Mouse (Mus musculus) heart, embryonic 13.5 days (tissue): ENCODE data around the gene Eif3f. TPM values are rescaled to one million over a fixed set of nuclear protein-coding genes. Genes with fewer than 3 reads are reported as not detected.

Source experiments
- ATAC-seq: fragments of 200-750 bp; cut with Nextera tagmentation; 2 replicates; pipeline ENCODE4 v1.8.0; 2017; ENCODE audit warnings: moderate TSS enrichment; ENCODE audit not compliant: insufficient number of reproducible peaks, low FRiP score, low TSS enrichment; ENCODE audit errors: extremely low read depth
- H3K27ac ChIP-seq: fragments of 300-500 bp; sonication (generic); replicated peaks from 2 replicates; pipeline ENCODE4 v1.5.1; 2015; ENCODE audit warnings: moderate library complexity, mild to moderate bottlenecking, inconsistent platforms
- H3K27me3 ChIP-seq: fragments of 300-500 bp; sonication (generic); replicated peaks from 2 replicates; pipeline ENCODE4 v1.6.1; 2015; ENCODE audit warnings: mild to moderate bottlenecking, inconsistent platforms
- H3K36me3 ChIP-seq: fragments of 300-500 bp; sonication (generic); 2 replicates; pipeline ENCODE4 v1.6.1; 2015; ENCODE audit warnings: mild to moderate bottlenecking, inconsistent platforms
- H3K4me1 ChIP-seq: fragments of 300-500 bp; sonication (generic); 2 replicates; pipeline ENCODE4 v1.6.1; 2015; ENCODE audit warnings: inconsistent platforms
- H3K4me2 ChIP-seq: fragments of 300-500 bp; sonication (generic); 2 replicates; pipeline ENCODE4 v1.6.1; 2015; ENCODE audit warnings: inconsistent platforms, mild to moderate bottlenecking, moderate library complexity
- H3K4me3 ChIP-seq: fragments of 300-500 bp; sonication (generic); 2 replicates; pipeline ENCODE4 v1.5.1; 2015; ENCODE audit warnings: moderate library complexity, mild to moderate bottlenecking, inconsistent platforms
- H3K9ac ChIP-seq: fragments of 300-500 bp; sonication (generic); 2 replicates; pipeline ENCODE4 v1.6.1; 2015; ENCODE audit warnings: inconsistent platforms, mild to moderate bottlenecking, moderate library complexity
- H3K9me3 ChIP-seq: fragments of 300-500 bp; sonication (generic); 2 replicates; pipeline ENCODE4 v1.6.1; 2016; ENCODE audit warnings: inconsistent platforms
- WGBS: fragments of 180-500 bp; shearing (Covaris S2); methylation state at CpG from one replicate; pipeline ENCODE4 v1.1.7; 2015; ENCODE audit warnings: mixed read lengths; 5-methylcytosine and 5-hydroxymethylcytosine counted together
- polyA plus RNA-seq: library from polyadenylated mRNA; unstranded; fragments of >200 nt; fragmentation: Nextera tagmentation; extraction: Ambion mirVana; gene quantifications from 2 replicates; pipeline ENCODE4 v1.2.1, GENCODE M21; 2015

Gene Eif3f
- 54.0 and 55.4 TPM in 2 replicates for polyA plus RNA-seq

GRCm38 (mm10) chr7:108933794-108934731 is at the start of gene Eif3f:
TSS of gene Eif3f (plus strand) at chr7:108934417.
- H3K9ac ChIP-seq: peak within 1 kb of the TSS; percentile 98
- no peaks in the 10 kb centered on the region for H3K27me3 ChIP-seq
- H3K9me3 ChIP-seq: no peaks in the 10 kb centered on the region
- ATAC-seq: peak; percentile 92
- H3K36me3 ChIP-seq: peaks cover 30% of the 10 kb centered on the region
- H3K4me1 ChIP-seq: peaks cover 19% of the 10 kb centered on the region
- WGBS: 2% methylated on average over 50 of the region's 50 CpGs
- H3K4me2 ChIP-seq: peak within 1 kb of the TSS; percentile 93
- H3K27ac ChIP-seq: peak within 1 kb of the TSS; percentile 80
- peak within 1 kb of the TSS; percentile 97 for H3K4me3 ChIP-seq

GRCm38 (mm10) chr7:108884906-108885305 is 49.3 kb upstream of the Eif3f start, which contains the start of gene Olfr518:
TSS of gene Olfr518 (minus strand) at chr7:108885006.
- no peak within 1 kb of the TSS for H3K9ac ChIP-seq
- H3K4me1 ChIP-seq: no peaks in the 10 kb centered on the region
- no peaks in the 10 kb centered on the region for H3K27me3 ChIP-seq
- ATAC-seq: no peak
- no peak within 1 kb of the TSS for H3K27ac ChIP-seq
- no peaks in the 10 kb centered on the region for H3K36me3 ChIP-seq
- H3K4me2 ChIP-seq: no peak within 1 kb of the TSS
- H3K9me3 ChIP-seq: no peaks in the 10 kb centered on the region
- 70% methylated on average over 4 of the region's 4 CpGs for WGBS
- H3K4me3 ChIP-seq: no peak within 1 kb of the TSS

GRCm38 (mm10) chr7:108894320-108894719 is 39.9 kb upstream of the Eif3f start, which contains the start of gene Olfr519:
TSS of gene Olfr519 (minus strand) at chr7:108894420.
- no peak for ATAC-seq
- no peak within 1 kb of the TSS for H3K4me2 ChIP-seq
- WGBS: 68% methylated on average over 5 of the region's 5 CpGs

GRCm38 (mm10) chr7:108903969-108904368 is 30.2 kb upstream of the Eif3f start:
- H3K4me3 ChIP-seq: no peak overlapping the region
- no peak overlapping the region for H3K4me2 ChIP-seq
- H3K36me3 ChIP-seq: no peaks in the 10 kb centered on the region
- no peaks in the 10 kb centered on the region for H3K27me3 ChIP-seq
- no peaks in the 10 kb centered on the region for H3K9me3 ChIP-seq
- 64% methylated on average over 2 of the region's 2 CpGs for WGBS
- no peak for ATAC-seq
- no peak overlapping the region for H3K9ac ChIP-seq
- H3K27ac ChIP-seq: no peak overlapping the region
- H3K4me1 ChIP-seq: no peaks in the 10 kb centered on the region

More at GRCm38 (mm10) chr7:108894320-108894719, 39.9 kb upstream of the Eif3f start, which contains the start of gene Olfr519:
- Histone ChIP-seq H3K4me1 (no peaks in the 10 kb centered on the region), H3K27ac (no peak within 1 kb of the TSS), H3K36me3 (no peaks in the 10 kb centered on the region), H3K9me3 (no peaks in the 10 kb centered on the region), H3K9ac (no peak within 1 kb of the TSS), H3K27me3 (no peaks in the 10 kb centered on the region), H3K4me3 (no peak within 1 kb of the TSS)

GRCm38 (mm10) chr7:108927043-108927442 is 7.2 kb upstream of the Eif3f start:
- 60% methylated on average over 4 of the region's 4 CpGs for WGBS
- Histone ChIP-seq H3K36me3 (peaks cover 9% of the 10 kb centered on the region; the same call in 1 of the 2 replicates), H3K4me2 (no peak overlapping the region), H3K9me3 (no peaks in the 10 kb centered on the region), H3K4me3 (no peak overlapping the region), H3K9ac (no peak overlapping the region), H3K27me3 (no peaks in the 10 kb centered on the region), H3K4me1 (peaks cover 7% of the 10 kb centered on the region; the same call in 1 of the 2 replicates), H3K27ac (no peak overlapping the region)
- no peak for ATAC-seq

- no peak overlapping the region for H3K27ac ChIP-seq
- no peaks in the 10 kb centered on the region for H3K27me3 ChIP-seq
- peaks cover 7% of the 10 kb centered on the region; the same call in 1 of the 2 replicates for H3K4me1 ChIP-seq
- H3K9ac ChIP-seq: no peak overlapping the region; the same call in 1 of the 2 replicates
- peaks cover 9% of the 10 kb centered on the region; the same call in 1 of the 2 replicates for H3K36me3 ChIP-seq
- ATAC-seq: no peak
- 61% methylated on average over 11 of the region's 11 CpGs for WGBS
- peak overlapping the region; percentile 60 for H3K4me2 ChIP-seq
- peak overlapping the region; percentile 44; the same call in 1 of the 2 replicates for H3K4me3 ChIP-seq
- no peaks in the 10 kb centered on the region for H3K9me3 ChIP-seq
These were observed 5.7 kb upstream of the Eif3f start for GRCm38 (mm10) chr7:108928280-108929188.

- no peak for ATAC-seq
- H3K4me2 ChIP-seq: peak within 1 kb of the TSS; percentile 60
- H3K4me3 ChIP-seq: peak within 1 kb of the TSS; percentile 44
- peaks cover 8% of the 10 kb centered on the region; the same call in 1 of the 2 replicates for H3K36me3 ChIP-seq
- H3K9me3 ChIP-seq: no peaks in the 10 kb centered on the region
- 39% methylated on average over 6 of the region's 6 CpGs for WGBS
- peak within 1 kb of the TSS; percentile 71 for H3K9ac ChIP-seq
- peak within 1 kb of the TSS; percentile 79 for H3K27ac ChIP-seq
- H3K4me1 ChIP-seq: peaks cover 8% of the 10 kb centered on the region
- no peaks in the 10 kb centered on the region for H3K27me3 ChIP-seq
These were observed 4.4 kb upstream of the Eif3f start, which contains the start of gene Nlrp10 for GRCm38 (mm10) chr7:108929726-108930393. TSS of gene Nlrp10 (minus strand) at chr7:108930178.

- Histone ChIP-seq H3K36me3 (peaks cover 38% of the 10 kb centered on the region), H3K27me3 (no peaks in the 10 kb centered on the region), H3K4me2 (peak overlapping the region; percentile 93), H3K4me1 (peaks cover 19% of the 10 kb centered on the region), H3K9ac (peak overlapping the region; percentile 98), H3K27ac (peak overlapping the region; percentile 80), H3K9me3 (no peaks in the 10 kb centered on the region), H3K4me3 (peak overlapping the region; percentile 97)
- 6% methylated on average over 8 of the region's 8 CpGs for WGBS
- ATAC-seq: no peak
These were observed 619 bp downstream of the Eif3f start for GRCm38 (mm10) chr7:108934836-108935235.

- Histone ChIP-seq H3K27me3 (no peaks in the 10 kb centered on the region), H3K9ac (peak overlapping the region; percentile 98), H3K36me3 (peaks cover 43% of the 10 kb centered on the region), H3K4me3 (peak overlapping the region; percentile 97), H3K9me3 (no peaks in the 10 kb centered on the region), H3K27ac (no peak overlapping the region), H3K4me1 (peaks cover 19% of the 10 kb centered on the region), H3K4me2 (peak overlapping the region; percentile 93)
- ATAC-seq: no peak
- WGBS: 76% methylated on average over 7 of the region's 7 CpGs
These were observed 1.2 kb downstream of the Eif3f start for GRCm38 (mm10) chr7:108935411-108935810.

GRCm38 (mm10) chr7:108936591-108936990 is 2.4 kb downstream of the Eif3f start:
- Histone ChIP-seq H3K9me3 (no peaks in the 10 kb centered on the region), H3K4me3 (no peak overlapping the region), H3K36me3 (peaks cover 55% of the 10 kb centered on the region), H3K27ac (no peak overlapping the region), H3K4me2 (no peak overlapping the region), H3K9ac (no peak overlapping the region), H3K4me1 (peaks cover 19% of the 10 kb centered on the region), H3K27me3 (no peaks in the 10 kb centered on the region)
- ATAC-seq: no peak
- 92% methylated on average over 4 of the region's 4 CpGs for WGBS
